Mouse (Mus musculus): ENCODE measurements at regions not wholly inside any gene's neighbourhood (a gene's known extent, or its start where the extent isn't known, plus 50 kb on each side); places are given as distances from the start of the nearest gene placed in this dataset.

GRCm38 (mm10) chr10:11888953-11889352 is 545.7 kb downstream of the Epm2a start:
- TF ChIP-seq CTCF (IDR thresholded peaks at IDR 0.05; ENCODE audit: control insufficient read depth, insufficient read depth, insufficient replicate concordance, low read depth, low read length) (no peak), POLR2A (IDR thresholded peaks at IDR 0.05; ENCODE audit: control insufficient read depth, low read depth, low read length) (no peak)
- H3K27me3 ChIP-seq (ENCODE audit: control insufficient read depth, insufficient read depth, low read length) = no peaks in the 10 kb centered on the region
- H3K27ac ChIP-seq (ENCODE audit: control insufficient read depth, insufficient read depth, low read depth, low read length) = no peak overlapping the region
- H3K36me3 ChIP-seq (ENCODE audit: control insufficient read depth, insufficient read depth, low read length) = no peaks in the 10 kb centered on the region
- no peaks in the 10 kb centered on the region for H3K4me1 ChIP-seq (ENCODE audit: control insufficient read depth, insufficient read depth, low read length)
- H3K4me3 ChIP-seq (ENCODE audit: control insufficient read depth, low read depth, low read length) = no peak overlapping the region

GRCm38 (mm10) chr10:11922132-11922531 is 578.9 kb downstream of the Epm2a start:
- no peaks in the 10 kb centered on the region for H3K27me3 ChIP-seq (ENCODE audit: control insufficient read depth, insufficient read depth, low read length)
- H3K4me3 ChIP-seq (ENCODE audit: control insufficient read depth, low read depth, low read length) = no peak overlapping the region
- TF ChIP-seq CTCF (IDR thresholded peaks at IDR 0.05; ENCODE audit: control insufficient read depth, insufficient read depth, insufficient replicate concordance, low read depth, low read length) = no peak
- no peak for TF ChIP-seq POLR2A (IDR thresholded peaks at IDR 0.05; ENCODE audit: control insufficient read depth, low read depth, low read length)
- H3K4me1 ChIP-seq (ENCODE audit: control insufficient read depth, insufficient read depth, low read length) = no peaks in the 10 kb centered on the region
- H3K27ac ChIP-seq (ENCODE audit: control insufficient read depth, insufficient read depth, low read depth, low read length) = no peak overlapping the region
- H3K36me3 ChIP-seq (ENCODE audit: control insufficient read depth, insufficient read depth, low read length) = no peaks in the 10 kb centered on the region

GRCm38 (mm10) chr10:11938164-11938563 is 595.0 kb downstream of the Epm2a start:
- no peaks in the 10 kb centered on the region for H3K27me3 ChIP-seq (ENCODE audit: control insufficient read depth, insufficient read depth, low read length)
- no peak overlapping the region for H3K4me3 ChIP-seq (ENCODE audit: control insufficient read depth, low read depth, low read length)
- H3K27ac ChIP-seq (ENCODE audit: control insufficient read depth, insufficient read depth, low read depth, low read length) = no peak overlapping the region
- H3K36me3 ChIP-seq (ENCODE audit: control insufficient read depth, insufficient read depth, low read length) = no peaks in the 10 kb centered on the region
- TF ChIP-seq POLR2A (IDR thresholded peaks at IDR 0.05; ENCODE audit: control insufficient read depth, low read depth, low read length) = no peak
- TF ChIP-seq CTCF (IDR thresholded peaks at IDR 0.05; ENCODE audit: control insufficient read depth, insufficient read depth, insufficient replicate concordance, low read depth, low read length) = no peak
- H3K4me1 ChIP-seq (ENCODE audit: control insufficient read depth, insufficient read depth, low read length) = no peaks in the 10 kb centered on the region

GRCm38 (mm10) chr10:11942772-11943171 is 599.6 kb downstream of the Epm2a start:
- no peaks in the 10 kb centered on the region for H3K36me3 ChIP-seq (ENCODE audit: control insufficient read depth, insufficient read depth, low read length)
- no peak overlapping the region for H3K27ac ChIP-seq (ENCODE audit: control insufficient read depth, insufficient read depth, low read depth, low read length)
- no peaks in the 10 kb centered on the region for H3K4me1 ChIP-seq (ENCODE audit: control insufficient read depth, insufficient read depth, low read length)
- H3K27me3 ChIP-seq (ENCODE audit: control insufficient read depth, insufficient read depth, low read length) = no peaks in the 10 kb centered on the region
- no peak overlapping the region for H3K4me3 ChIP-seq (ENCODE audit: control insufficient read depth, low read depth, low read length)
- TF ChIP-seq CTCF (IDR thresholded peaks at IDR 0.05; ENCODE audit: control insufficient read depth, insufficient read depth, insufficient replicate concordance, low read depth, low read length) (no peak), POLR2A (IDR thresholded peaks at IDR 0.05; ENCODE audit: control insufficient read depth, low read depth, low read length) (no peak)

- Histone ChIP-seq H3K36me3 (ENCODE audit: control insufficient read depth, insufficient read depth, low read length) (no peaks in the 10 kb centered on the region), H3K27me3 (ENCODE audit: control insufficient read depth, insufficient read depth, low read length) (no peaks in the 10 kb centered on the region), H3K27ac (ENCODE audit: control insufficient read depth, insufficient read depth, low read depth, low read length) (no peak overlapping the region), H3K4me1 (ENCODE audit: control insufficient read depth, insufficient read depth, low read length) (no peaks in the 10 kb centered on the region), H3K4me3 (ENCODE audit: control insufficient read depth, low read depth, low read length) (no peak overlapping the region)
- TF ChIP-seq CTCF (IDR thresholded peaks at IDR 0.05; ENCODE audit: control insufficient read depth, insufficient read depth, insufficient replicate concordance, low read depth, low read length) = no peak
Measured at GRCm38 (mm10) chr10:11960327-11960922, 617.2 kb downstream of the Epm2a start.

- Histone ChIP-seq H3K4me1 (ENCODE audit: control insufficient read depth, insufficient read depth, low read length) (no peaks in the 10 kb centered on the region), H3K36me3 (ENCODE audit: control insufficient read depth, insufficient read depth, low read length) (no peaks in the 10 kb centered on the region), H3K27me3 (ENCODE audit: control insufficient read depth, insufficient read depth, low read length) (no peaks in the 10 kb centered on the region), H3K27ac (ENCODE audit: control insufficient read depth, insufficient read depth, low read depth, low read length) (no peak overlapping the region), H3K4me3 (ENCODE audit: control insufficient read depth, low read depth, low read length) (no peak overlapping the region)
- TF ChIP-seq POLR2A (IDR thresholded peaks at IDR 0.05; ENCODE audit: control insufficient read depth, low read depth, low read length) (no peak), CTCF (IDR thresholded peaks at IDR 0.05; ENCODE audit: control insufficient read depth, insufficient read depth, insufficient replicate concordance, low read depth, low read length) (no peak)
Measured at GRCm38 (mm10) chr10:12004966-12005365, 661.8 kb downstream of the Epm2a start.

- no peaks in the 10 kb centered on the region for H3K4me1 ChIP-seq (ENCODE audit: control insufficient read depth, insufficient read depth, low read length)
- H3K27ac ChIP-seq (ENCODE audit: control insufficient read depth, insufficient read depth, low read depth, low read length) = no peak overlapping the region
- H3K36me3 ChIP-seq (ENCODE audit: control insufficient read depth, insufficient read depth, low read length) = no peaks in the 10 kb centered on the region
- no peak for TF ChIP-seq POLR2A (IDR thresholded peaks at IDR 0.05; ENCODE audit: control insufficient read depth, low read depth, low read length)
- TF ChIP-seq CTCF (IDR thresholded peaks at IDR 0.05; ENCODE audit: control insufficient read depth, insufficient read depth, insufficient replicate concordance, low read depth, low read length) = no peak
- H3K4me3 ChIP-seq (ENCODE audit: control insufficient read depth, low read depth, low read length) = no peak overlapping the region
- H3K27me3 ChIP-seq (ENCODE audit: control insufficient read depth, insufficient read depth, low read length) = no peaks in the 10 kb centered on the region
Measured at GRCm38 (mm10) chr10:12005889-12006288, 662.7 kb downstream of the Epm2a start.

- H3K4me1 ChIP-seq (ENCODE audit: control insufficient read depth, insufficient read depth, low read length) = no peaks in the 10 kb centered on the region
- H3K27ac ChIP-seq (ENCODE audit: control insufficient read depth, insufficient read depth, low read depth, low read length) = no peak overlapping the region
- no peaks in the 10 kb centered on the region for H3K27me3 ChIP-seq (ENCODE audit: control insufficient read depth, insufficient read depth, low read length)
- no peaks in the 10 kb centered on the region for H3K36me3 ChIP-seq (ENCODE audit: control insufficient read depth, insufficient read depth, low read length)
- TF ChIP-seq POLR2A (IDR thresholded peaks at IDR 0.05; ENCODE audit: control insufficient read depth, low read depth, low read length) = no peak
- no peak for TF ChIP-seq CTCF (IDR thresholded peaks at IDR 0.05; ENCODE audit: control insufficient read depth, insufficient read depth, insufficient replicate concordance, low read depth, low read length)
- no peak overlapping the region for H3K4me3 ChIP-seq (ENCODE audit: control insufficient read depth, low read depth, low read length)
Measured at GRCm38 (mm10) chr10:12017286-12017685, 674.1 kb downstream of the Epm2a start.

Data from testis, adult 2 months (tissue).